Mouse (Mus musculus): ENCODE data around the gene Dsn1. TPM values are rescaled to one million over a fixed set of nuclear protein-coding genes. Genes with fewer than 3 reads are reported as not detected.
A peak's percentile ranks its signal among the peaks of the same experiment; 100 is the strongest.

Dsn1 gene
- polyA plus RNA-seq, 1 experiment from 2014 or later: 11.9 TPM

DNA sequence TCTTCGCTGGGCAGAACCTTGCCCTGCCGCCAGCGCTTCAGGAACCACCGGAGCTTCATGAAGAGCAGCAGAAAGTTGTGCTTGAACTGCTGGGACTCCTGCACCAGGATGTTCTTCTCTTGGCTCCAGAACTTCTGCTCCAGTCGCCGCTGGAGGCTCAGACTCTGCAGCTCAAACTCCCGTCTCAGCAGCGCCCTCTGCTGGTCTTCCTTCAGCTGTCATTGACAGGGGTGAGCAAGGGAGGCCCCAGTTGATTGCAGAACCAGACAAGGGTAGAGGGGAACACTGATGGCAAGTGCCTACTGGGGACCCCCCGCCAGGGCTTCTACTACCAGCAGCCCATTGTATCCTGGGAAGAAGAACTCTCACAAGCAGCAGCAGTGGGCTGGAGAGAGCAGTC is 23.9 kb upstream of the Dsn1 start:
- no peak overlapping the region for H3K27ac ChIP-seq
- ATAC-seq (ENCODE audit: low FRiP score) (peak; percentile 37; the same call in 1 of the 2 replicates), DNase-seq (ENCODE audit: low spot score) (peak; percentile 83)
- H3K4me3 ChIP-seq (replicated peaks; ENCODE audit: low read length): no peak overlapping the region
- WGBS: 44% methylated on average over 9 of the region's 9 CpGs
- no peaks in the 10 kb centered on the region for H3K4me1 ChIP-seq (replicated peaks; ENCODE audit: control insufficient read depth, insufficient read depth, low read length)
- peaks cover 93% of the 10 kb centered on the region for H3K36me3 ChIP-seq (replicated peaks; ENCODE audit: control insufficient read depth, insufficient read depth)
- H3K9ac ChIP-seq: no peak overlapping the region
- no peaks in the 10 kb centered on the region for H3K9me3 ChIP-seq (ENCODE audit: control insufficient read depth, low read length)
- H3K27me3 ChIP-seq (ENCODE audit: control insufficient read depth, insufficient read depth, low read length): no peaks in the 10 kb centered on the region
- H3K4me2 ChIP-seq (replicated peaks): no peak overlapping the region

DNA sequence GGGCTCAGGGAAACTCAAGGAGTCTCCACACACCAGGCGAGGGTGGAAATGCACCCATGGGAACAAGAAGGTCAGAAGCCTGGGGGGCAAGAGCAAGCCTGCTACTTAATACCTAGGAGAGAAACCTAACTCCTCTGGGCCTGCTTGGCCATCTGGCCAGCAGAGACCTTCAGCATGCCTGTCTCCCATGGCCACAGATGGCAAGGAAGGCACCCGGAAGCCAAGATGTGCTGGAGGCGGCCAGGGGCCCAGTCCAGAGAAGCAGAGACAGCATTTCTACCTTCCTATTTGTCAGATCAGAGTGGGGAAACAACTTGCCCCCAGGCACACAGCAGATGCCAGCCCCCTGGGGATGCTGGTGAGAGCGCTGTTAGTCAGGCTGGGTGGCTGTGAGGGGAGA is 21.3 kb upstream of the Dsn1 start:
- Histone ChIP-seq H3K9me3 (ENCODE audit: control insufficient read depth, low read length) (0 out of 2 replicates have a peak, but pooled peaks cover 6% of the 10 kb centered on the region), H3K27ac (no peak overlapping the region), H3K27me3 (ENCODE audit: control insufficient read depth, insufficient read depth, low read length) (no peaks in the 10 kb centered on the region), H3K4me1 (replicated peaks; ENCODE audit: control insufficient read depth, insufficient read depth, low read length) (no peaks in the 10 kb centered on the region), H3K36me3 (replicated peaks; ENCODE audit: control insufficient read depth, insufficient read depth) (peaks cover 97% of the 10 kb centered on the region), H3K4me2 (replicated peaks) (no peak overlapping the region), H3K9ac (no peak overlapping the region), H3K4me3 (replicated peaks; ENCODE audit: low read length) (no peak overlapping the region)
- ATAC-seq (ENCODE audit: low FRiP score): no peak
- 86% methylated on average over 4 of the region's 4 CpGs for WGBS
- DNase-seq (ENCODE audit: low spot score): no peak

DNA sequence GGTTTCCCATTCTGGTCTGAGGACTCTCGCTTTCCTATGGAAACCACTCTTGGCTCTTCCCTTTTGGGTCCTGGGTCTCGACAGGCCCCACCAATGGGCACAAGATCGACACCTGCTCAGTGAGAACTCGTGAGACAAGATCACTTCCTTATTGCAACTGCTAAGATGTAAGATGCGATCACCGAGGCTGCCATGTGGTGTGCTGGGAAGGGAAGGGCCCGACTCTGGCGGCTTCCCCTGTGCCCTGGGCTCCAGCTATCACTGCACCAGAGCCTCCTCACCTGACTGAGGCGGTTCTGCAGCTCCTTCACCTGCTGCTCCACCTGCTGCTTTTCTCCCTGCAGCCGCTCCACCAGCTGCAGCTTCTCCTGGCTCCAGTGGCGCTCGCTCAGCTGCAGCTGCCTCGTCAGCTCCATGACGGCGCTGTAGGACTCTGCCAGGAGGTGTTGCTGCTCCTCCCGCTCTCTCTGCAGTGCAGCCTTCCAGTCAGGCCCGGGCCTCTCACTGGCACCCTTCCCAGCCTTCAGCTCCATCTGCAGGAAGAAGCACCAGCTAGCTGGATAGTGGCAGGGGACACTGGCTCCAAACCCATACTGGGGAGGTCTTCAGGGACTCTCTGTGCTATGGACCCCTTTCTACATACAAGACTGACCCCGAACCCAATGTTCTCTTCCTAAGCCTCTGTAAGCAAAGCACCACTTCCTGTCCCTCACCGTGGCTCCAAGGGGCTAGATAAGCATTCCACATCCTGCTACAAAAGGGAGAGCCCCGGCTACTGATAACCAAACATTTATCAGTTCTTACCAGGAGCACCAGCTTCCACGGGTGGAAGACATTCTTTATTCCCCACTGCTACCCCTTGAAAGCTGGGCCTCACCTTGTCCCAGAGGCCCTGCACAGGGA is 20.4 kb upstream of the Dsn1 start:
- Histone ChIP-seq H3K27me3 (ENCODE audit: control insufficient read depth, insufficient read depth, low read length) (no peaks in the 10 kb centered on the region), H3K4me1 (replicated peaks; ENCODE audit: control insufficient read depth, insufficient read depth, low read length) (no peaks in the 10 kb centered on the region), H3K27ac (no peak overlapping the region), H3K9me3 (ENCODE audit: control insufficient read depth, low read length) (0 out of 2 replicates have a peak, but pooled peaks cover 6% of the 10 kb centered on the region), H3K4me3 (replicated peaks; ENCODE audit: low read length) (no peak overlapping the region), H3K9ac (no peak overlapping the region), H3K4me2 (replicated peaks) (no peak overlapping the region), H3K36me3 (replicated peaks; ENCODE audit: control insufficient read depth, insufficient read depth) (peaks cover 97% of the 10 kb centered on the region)
- WGBS: 92% methylated on average over 21 of the region's 21 CpGs
- ATAC-seq (ENCODE audit: low FRiP score) (no peak), DNase-seq (ENCODE audit: low spot score) (no peak)

DNA sequence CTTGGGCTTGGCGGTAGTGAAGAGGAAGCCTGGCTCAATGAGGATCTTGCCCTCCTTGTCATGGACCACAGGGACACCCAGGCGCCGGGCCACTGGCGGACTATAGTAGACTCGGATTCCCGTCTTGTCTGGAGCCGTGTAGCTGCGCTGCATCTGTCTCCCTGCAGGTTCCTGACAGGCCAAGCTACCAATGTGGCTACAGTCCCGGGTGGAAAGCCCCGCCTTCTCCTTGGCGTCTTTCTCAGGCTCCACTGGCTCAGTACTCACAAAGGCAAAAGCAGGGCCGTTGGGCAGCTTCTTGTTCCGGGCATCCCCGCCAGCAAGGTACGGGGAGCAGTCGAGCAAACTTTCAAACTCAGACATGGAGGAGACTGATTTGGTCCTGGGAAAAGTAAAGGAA is 14.2 kb upstream of the Dsn1 start:
- Histone ChIP-seq H3K4me1 (replicated peaks; ENCODE audit: control insufficient read depth, insufficient read depth, low read length) (no peaks in the 10 kb centered on the region), H3K9me3 (ENCODE audit: control insufficient read depth, low read length) (0 out of 2 replicates have a peak, but pooled peaks cover 6% of the 10 kb centered on the region), H3K4me2 (replicated peaks) (no peak overlapping the region), H3K4me3 (replicated peaks; ENCODE audit: low read length) (no peak overlapping the region), H3K27ac (no peak overlapping the region), H3K9ac (no peak overlapping the region), H3K36me3 (replicated peaks; ENCODE audit: control insufficient read depth, insufficient read depth) (peaks cover 100% of the 10 kb centered on the region), H3K27me3 (ENCODE audit: control insufficient read depth, insufficient read depth, low read length) (no peaks in the 10 kb centered on the region)
- no peak for DNase-seq (ENCODE audit: low spot score)
- WGBS: 95% methylated on average over 16 of the region's 16 CpGs
- no peak for ATAC-seq (ENCODE audit: low FRiP score)

DNA sequence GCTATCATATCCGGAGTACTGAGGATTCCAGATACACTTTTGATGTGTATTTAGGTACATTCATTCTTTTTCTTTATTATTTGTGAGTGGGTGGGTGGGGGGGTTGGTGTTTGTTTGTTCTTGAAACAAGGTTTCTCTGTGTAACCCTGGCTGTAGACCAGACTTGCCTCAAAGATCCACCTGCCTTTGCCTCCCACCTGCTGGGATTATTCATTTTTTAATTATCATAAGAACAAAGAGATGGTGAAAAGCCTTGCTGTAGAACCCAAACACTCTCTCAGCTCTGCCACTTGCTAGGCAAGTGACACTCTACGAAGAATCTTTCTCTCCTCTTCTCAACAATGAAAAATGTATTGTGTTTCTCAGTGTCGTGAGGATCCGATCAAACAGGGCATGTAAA is 12.3 kb upstream of the Dsn1 start:
- Histone ChIP-seq H3K4me3 (replicated peaks; ENCODE audit: low read length) (no peak overlapping the region), H3K36me3 (replicated peaks; ENCODE audit: control insufficient read depth, insufficient read depth) (peaks cover 100% of the 10 kb centered on the region), H3K27me3 (ENCODE audit: control insufficient read depth, insufficient read depth, low read length) (no peaks in the 10 kb centered on the region), H3K27ac (no peak overlapping the region), H3K9me3 (ENCODE audit: control insufficient read depth, low read length) (no peaks in the 10 kb centered on the region), H3K4me2 (replicated peaks) (no peak overlapping the region), H3K9ac (no peak overlapping the region), H3K4me1 (replicated peaks; ENCODE audit: control insufficient read depth, insufficient read depth, low read length) (no peaks in the 10 kb centered on the region)
- 84% methylated on average over 4 of the region's 4 CpGs for WGBS
- DNase-seq (ENCODE audit: low spot score): no peak
- ATAC-seq (ENCODE audit: low FRiP score): no peak

DNA sequence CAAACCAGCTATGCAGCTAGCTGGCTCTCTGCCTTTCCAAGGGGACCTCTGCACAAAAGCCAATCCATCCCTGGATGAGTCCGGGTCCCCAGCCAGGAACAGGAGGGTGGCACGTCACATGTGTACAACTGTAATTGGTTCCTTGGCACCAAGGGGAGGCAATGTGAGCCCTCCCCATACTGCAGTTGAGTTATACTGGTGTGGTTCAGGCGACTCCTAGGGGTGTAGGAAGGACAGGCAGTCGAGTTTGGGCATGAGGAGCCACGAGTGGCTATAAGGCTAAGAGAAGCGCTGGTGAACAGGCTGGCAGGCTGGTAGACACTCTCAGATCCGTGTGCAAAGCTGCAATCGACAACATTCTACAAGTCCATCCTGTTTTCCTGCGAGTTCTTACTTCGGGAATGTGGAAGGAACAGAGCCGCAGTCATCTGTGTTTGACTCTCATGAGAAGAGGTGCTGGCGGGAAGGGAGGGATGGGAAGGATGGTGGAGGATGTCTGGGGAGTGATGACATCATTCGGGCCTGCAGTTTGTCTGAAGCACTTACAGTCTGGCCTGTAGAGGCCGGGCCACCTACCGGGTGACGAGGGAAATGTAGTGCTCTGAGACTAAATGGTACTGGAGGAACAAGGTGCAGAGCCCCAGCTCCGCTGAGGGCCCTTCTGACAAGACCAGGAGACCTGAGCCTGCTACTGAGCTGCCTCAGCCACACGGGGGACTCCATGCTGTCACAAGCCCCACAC is 9.7 kb upstream of the Dsn1 start:
- Histone ChIP-seq H3K4me3 (replicated peaks; ENCODE audit: low read length) (no peak overlapping the region), H3K27ac (no peak overlapping the region), H3K36me3 (replicated peaks; ENCODE audit: control insufficient read depth, insufficient read depth) (peaks cover 83% of the 10 kb centered on the region), H3K4me1 (replicated peaks; ENCODE audit: control insufficient read depth, insufficient read depth, low read length) (no peaks in the 10 kb centered on the region), H3K27me3 (ENCODE audit: control insufficient read depth, insufficient read depth, low read length) (no peaks in the 10 kb centered on the region), H3K9me3 (ENCODE audit: control insufficient read depth, low read length) (no peaks in the 10 kb centered on the region), H3K4me2 (replicated peaks) (no peak overlapping the region), H3K9ac (no peak overlapping the region)
- 88% methylated on average over 18 of the region's 18 CpGs for WGBS
- no peak for DNase-seq (ENCODE audit: low spot score)
- no peak for ATAC-seq (ENCODE audit: low FRiP score)

DNA sequence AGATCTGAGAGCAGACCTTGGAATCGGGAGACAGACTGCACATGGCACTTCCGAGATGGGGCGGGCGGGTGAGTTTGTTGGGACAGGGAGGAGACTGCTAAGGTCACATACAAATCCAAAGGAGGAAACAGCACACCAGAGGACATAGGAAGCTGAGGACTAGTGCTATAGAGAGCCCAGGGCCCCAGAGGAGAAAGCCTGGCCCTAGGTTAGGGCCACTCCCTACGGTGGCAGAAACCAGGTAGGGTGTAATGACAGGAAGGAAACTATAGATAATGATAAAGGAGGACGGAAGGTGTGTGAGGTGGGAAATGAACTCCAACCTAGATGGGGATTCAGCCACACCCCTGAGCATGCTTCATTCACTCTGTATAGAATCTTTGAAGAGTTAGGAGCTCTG is 5.4 kb upstream of the Dsn1 start:
- Histone ChIP-seq H3K9me3 (ENCODE audit: control insufficient read depth, low read length) (no peaks in the 10 kb centered on the region), H3K9ac (no peak overlapping the region), H3K27ac (no peak overlapping the region), H3K36me3 (replicated peaks; ENCODE audit: control insufficient read depth, insufficient read depth) (peaks cover 40% of the 10 kb centered on the region), H3K4me3 (replicated peaks; ENCODE audit: low read length) (no peak overlapping the region), H3K4me2 (replicated peaks) (no peak overlapping the region), H3K27me3 (ENCODE audit: control insufficient read depth, insufficient read depth, low read length) (no peaks in the 10 kb centered on the region), H3K4me1 (replicated peaks; ENCODE audit: control insufficient read depth, insufficient read depth, low read length) (peaks cover 1% of the 10 kb centered on the region)
- ATAC-seq (ENCODE audit: low FRiP score): no peak
- WGBS: 88% methylated on average over 6 of the region's 6 CpGs
- no peak for DNase-seq (ENCODE audit: low spot score)

DNA sequence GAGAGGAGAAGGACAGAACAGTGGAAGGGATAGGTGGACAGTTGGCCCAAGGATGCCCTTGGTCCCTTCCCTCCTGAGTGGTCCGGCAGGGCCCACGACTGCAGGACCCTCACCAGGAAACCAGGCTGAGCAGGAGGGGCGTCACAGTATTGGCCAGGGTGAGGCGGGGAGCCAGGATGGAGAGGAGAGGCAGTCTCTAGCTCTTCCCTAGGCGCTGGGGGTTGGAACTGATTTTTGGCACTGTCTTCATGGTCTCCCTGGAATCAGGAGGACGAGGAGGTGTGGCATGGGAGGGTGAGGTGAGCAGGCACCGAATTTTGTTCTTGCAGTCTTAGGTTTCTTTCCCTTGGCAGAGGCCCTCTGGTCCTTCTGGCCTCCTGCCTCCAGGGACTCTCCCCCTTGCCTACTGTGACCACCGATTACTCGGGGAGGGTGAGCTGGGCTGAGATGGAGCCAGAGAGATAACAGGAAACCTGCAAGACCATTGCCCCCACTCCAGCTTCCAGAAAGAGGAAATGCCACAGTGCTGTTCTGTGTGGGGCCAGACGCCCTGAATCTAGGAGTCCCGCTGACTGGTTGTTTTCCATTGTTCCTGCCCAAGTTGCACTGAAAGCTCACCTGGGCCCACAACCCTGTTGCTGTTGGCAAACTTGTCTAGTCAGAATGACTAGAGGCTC is 3.8 kb upstream of the Dsn1 start:
- Histone ChIP-seq H3K36me3 (replicated peaks; ENCODE audit: control insufficient read depth, insufficient read depth) (peaks cover 24% of the 10 kb centered on the region), H3K4me2 (replicated peaks) (no peak overlapping the region), H3K4me1 (replicated peaks; ENCODE audit: control insufficient read depth, insufficient read depth, low read length) (peaks cover 13% of the 10 kb centered on the region), H3K4me3 (replicated peaks; ENCODE audit: low read length) (no peak overlapping the region), H3K27ac (no peak overlapping the region), H3K9me3 (ENCODE audit: control insufficient read depth, low read length) (no peaks in the 10 kb centered on the region), H3K27me3 (ENCODE audit: control insufficient read depth, insufficient read depth, low read length) (no peaks in the 10 kb centered on the region), H3K9ac (no peak overlapping the region)
- WGBS: 67% methylated on average over 11 of the region's 11 CpGs
- no peak for ATAC-seq (ENCODE audit: low FRiP score)
- DNase-seq (ENCODE audit: low spot score): no peak

DNA sequence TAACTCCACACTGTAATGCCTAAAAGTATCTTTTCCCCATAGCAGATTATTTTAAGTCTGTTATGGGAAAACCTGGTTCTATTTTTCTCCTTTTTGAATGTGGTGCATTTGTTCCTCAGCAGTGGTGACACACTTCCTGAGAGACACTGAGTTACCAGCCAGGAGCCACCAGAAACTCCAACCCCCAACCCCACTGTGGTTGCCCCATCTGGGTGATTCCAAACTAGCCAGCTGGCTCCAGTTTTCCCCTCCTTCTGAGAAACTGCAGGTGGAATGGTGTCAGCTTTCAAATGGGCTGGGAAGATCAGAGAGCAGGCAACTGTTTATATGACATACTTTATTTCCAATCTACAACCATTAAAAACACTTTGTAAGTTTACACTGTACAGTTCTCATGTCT is 3.2 kb upstream of the Dsn1 start:
- ATAC-seq (ENCODE audit: low FRiP score): no peak
- Histone ChIP-seq H3K4me1 (replicated peaks; ENCODE audit: control insufficient read depth, insufficient read depth, low read length) (peaks cover 13% of the 10 kb centered on the region), H3K9me3 (ENCODE audit: control insufficient read depth, low read length) (no peaks in the 10 kb centered on the region), H3K36me3 (replicated peaks; ENCODE audit: control insufficient read depth, insufficient read depth) (peaks cover 17% of the 10 kb centered on the region), H3K27ac (no peak overlapping the region), H3K4me2 (replicated peaks) (no peak overlapping the region), H3K9ac (no peak overlapping the region), H3K4me3 (replicated peaks; ENCODE audit: low read length) (no peak overlapping the region), H3K27me3 (ENCODE audit: control insufficient read depth, insufficient read depth, low read length) (no peaks in the 10 kb centered on the region)
- no peak for DNase-seq (ENCODE audit: low spot score)

All from hindbrain, embryonic 14.5 days (tissue).